Mouse (Mus musculus) CD4-positive helper T cell, adult 2 months (primary cell): ENCODE data around the gene Cyth2.

Experiments
- DNase-seq: peaks from one replicate; pipeline ENCODE4 v3.0.0-alpha.2; 2012; ENCODE audit warnings: low read depth, missing footprints, low spot score

The Cyth2 gene

GRCm38 (mm10) chr7:45813787-45814779 is at the start of gene Cyth2:
Gene Cyth2 (minus strand): TSS chr7:45814581.
- DNase-seq, result peak; percentile 100

- DNase-seq, result no peak
Measured at GRCm38 (mm10) chr7:45862804-45863203, 48.4 kb upstream of the Cyth2 start.

- DNase-seq, result no peak
Measured at GRCm38 (mm10) chr7:45859008-45859407, 44.6 kb upstream of the Cyth2 start.

GRCm38 (mm10) chr7:45856950-45857901 is 42.8 kb upstream of the Cyth2 start:
- no peak for DNase-seq

- DNase-seq, result no peak
Measured at GRCm38 (mm10) chr7:45853089-45853488, 38.7 kb upstream of the Cyth2 start.

- DNase-seq, result no peak
Measured at GRCm38 (mm10) chr7:45850661-45851060, 36.3 kb upstream of the Cyth2 start.

GRCm38 (mm10) chr7:45848447-45849027 is 34.2 kb upstream of the Cyth2 start:
- no peak for DNase-seq

GRCm38 (mm10) chr7:45842950-45843744 is 28.8 kb upstream of the Cyth2 start:
- no peak for DNase-seq

GRCm38 (mm10) chr7:45833924-45834323 is 19.5 kb upstream of the Cyth2 start:
- no peak for DNase-seq

GRCm38 (mm10) chr7:45833148-45833790 is 18.9 kb upstream of the Cyth2 start:
- peak; percentile 44 for DNase-seq

- DNase-seq, result no peak
Measured at GRCm38 (mm10) chr7:45832428-45832827, 18.0 kb upstream of the Cyth2 start.

GRCm38 (mm10) chr7:45831128-45831525 is 16.7 kb upstream of the Cyth2 start:
- no peak for DNase-seq

- peak; percentile 95 for DNase-seq
Measured at GRCm38 (mm10) chr7:45830427-45831127, 16.2 kb upstream of the Cyth2 start, which contains the start of gene Grwd1. Gene Grwd1 (minus strand): TSS chr7:45830944.

GRCm38 (mm10) chr7:45826631-45827030 is 12.2 kb upstream of the Cyth2 start:
- no peak for DNase-seq

GRCm38 (mm10) chr7:45824598-45824997 is 10.2 kb upstream of the Cyth2 start, which contains the start of gene Kcnj14:
Gene Kcnj14 (minus strand): TSS chr7:45824782.
- no peak for DNase-seq

- DNase-seq, result no peak
Measured at GRCm38 (mm10) chr7:45820913-45821312, 6.5 kb upstream of the Cyth2 start.

GRCm38 (mm10) chr7:45819843-45820242 is 5.5 kb upstream of the Cyth2 start:
- DNase-seq, result no peak

- no peak for DNase-seq
Measured at GRCm38 (mm10) chr7:45815984-45816351, 1.6 kb upstream of the Cyth2 start.

GRCm38 (mm10) chr7:45815323-45815983 is 1.1 kb upstream of the Cyth2 start:
- no peak for DNase-seq
